Mouse (Mus musculus): ENCODE data around the gene Oas2.

DNA sequence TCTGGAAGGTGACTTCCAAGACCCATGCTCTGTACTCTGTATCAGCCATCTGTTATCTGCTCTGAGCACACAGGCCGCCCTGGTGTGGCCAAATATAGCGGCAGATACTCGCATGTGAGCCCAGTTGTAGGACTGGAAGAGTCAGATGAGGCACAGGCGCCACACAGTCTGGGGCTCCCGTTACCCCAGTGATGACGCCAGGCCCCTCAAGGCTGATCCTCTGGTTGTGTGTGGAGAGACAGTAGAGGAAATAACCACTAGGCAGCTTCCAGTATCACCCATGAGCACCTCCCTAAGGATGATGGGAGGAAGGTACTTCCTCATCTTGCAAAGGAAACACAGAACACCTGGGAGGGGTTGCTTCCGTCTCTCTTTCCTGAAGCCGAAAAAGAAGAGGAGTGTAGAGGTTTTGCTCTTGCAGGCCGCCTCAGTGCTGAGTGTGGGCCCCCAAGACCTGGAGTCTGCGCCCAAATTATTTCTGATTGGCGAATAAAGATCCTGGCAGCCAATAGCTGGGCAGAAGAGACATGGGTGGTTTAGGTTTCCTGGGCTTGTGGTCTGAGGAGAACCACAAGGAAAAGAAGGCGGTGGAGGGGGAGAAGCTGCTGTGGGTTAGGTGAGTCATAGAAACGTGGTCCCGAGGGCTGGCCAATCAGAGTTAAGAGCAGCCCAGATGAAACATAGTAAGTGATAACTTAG is 25.8 kb upstream of the Oas2 start:
- no peak for TF ChIP-seq CTCF (IDR thresholded peaks at IDR 0.05; ENCODE audit: control insufficient read depth, insufficient read depth, insufficient read length)
- peak; percentile 9 for TF ChIP-seq MAX (IDR thresholded peaks at IDR 0.05)

All from C2C12 (cell line).